Mouse (Mus musculus): ENCODE measurements around the gene Agap1. TPM values are rescaled to one million over a fixed set of nuclear protein-coding genes. Genes with fewer than 3 reads are reported as not detected.

The Agap1 gene
- polyA plus RNA-seq, 1 experiment from 2014 or later = 47.7 TPM

- Histone ChIP-seq H3K9ac (ENCODE audit: low read depth, low read length) (no peak overlapping the region), H3K4me1 (ENCODE audit: control insufficient read depth, insufficient read depth, low read length) (peaks cover 32% of the 10 kb centered on the region), H3K9me3 (replicated peaks; ENCODE audit: control insufficient read depth, low read length, poor library complexity, severe bottlenecking) (no peaks in the 10 kb centered on the region), H3K27ac (ENCODE audit: low read length) (no peak overlapping the region), H3K36me3 (ENCODE audit: control insufficient read depth, insufficient read depth, low read length) (no peaks in the 10 kb centered on the region), H3K4me2 (ENCODE audit: low read length) (no peak overlapping the region), H3K4me3 (ENCODE audit: low read depth, low read length) (no peak overlapping the region), H3K27me3 (ENCODE audit: control insufficient read depth, insufficient read depth, low read depth, low read length) (no peaks in the 10 kb centered on the region)
- 61% methylated on average over 9 of the region's 9 CpGs for WGBS
- ATAC-seq = no peak
Measured at GRCm38 (mm10) chr1:89700166-89700565, 245.6 kb downstream of the Agap1 start.

DNA sequence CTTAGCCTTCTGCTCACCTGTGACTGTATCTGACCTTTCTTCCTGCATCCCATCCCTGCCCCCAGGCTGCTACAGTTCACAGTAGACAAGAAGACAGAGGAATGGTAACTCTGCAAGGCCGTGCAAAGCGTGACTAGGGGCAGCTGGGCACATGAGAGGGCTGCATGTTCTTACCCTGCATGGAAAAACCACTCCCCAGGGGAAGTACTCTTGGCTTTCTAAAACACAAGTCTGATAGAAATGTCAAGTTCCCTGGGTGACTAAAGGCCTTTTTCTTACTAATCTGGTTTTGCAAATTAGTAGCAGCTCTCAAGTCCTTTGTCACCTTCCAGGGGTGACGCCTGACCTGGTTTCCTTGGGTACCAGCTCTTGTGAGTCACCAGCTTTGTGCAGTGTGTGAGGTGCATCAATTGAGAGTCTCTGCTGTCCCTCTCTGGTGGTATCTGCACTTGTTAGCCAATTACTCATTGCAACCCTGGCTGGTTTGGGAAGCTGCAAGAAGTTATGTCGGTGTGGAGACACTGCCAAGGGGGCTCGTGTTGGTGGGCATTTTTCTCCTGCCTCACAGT, 246.6 kb downstream of the Agap1 start:
- Histone ChIP-seq H3K27me3 (ENCODE audit: control insufficient read depth, insufficient read depth, low read depth, low read length) (no peaks in the 10 kb centered on the region), H3K4me2 (ENCODE audit: low read length) (no peak overlapping the region), H3K4me3 (ENCODE audit: low read depth, low read length) (no peak overlapping the region), H3K36me3 (ENCODE audit: control insufficient read depth, insufficient read depth, low read length) (no peaks in the 10 kb centered on the region), H3K9me3 (replicated peaks; ENCODE audit: control insufficient read depth, low read length, poor library complexity, severe bottlenecking) (no peaks in the 10 kb centered on the region), H3K9ac (ENCODE audit: low read depth, low read length) (no peak overlapping the region), H3K4me1 (ENCODE audit: control insufficient read depth, insufficient read depth, low read length) (peaks cover 32% of the 10 kb centered on the region), H3K27ac (ENCODE audit: low read length) (no peak overlapping the region)
- WGBS = 75% methylated on average over 5 of the region's 5 CpGs
- no peak for ATAC-seq

DNA sequence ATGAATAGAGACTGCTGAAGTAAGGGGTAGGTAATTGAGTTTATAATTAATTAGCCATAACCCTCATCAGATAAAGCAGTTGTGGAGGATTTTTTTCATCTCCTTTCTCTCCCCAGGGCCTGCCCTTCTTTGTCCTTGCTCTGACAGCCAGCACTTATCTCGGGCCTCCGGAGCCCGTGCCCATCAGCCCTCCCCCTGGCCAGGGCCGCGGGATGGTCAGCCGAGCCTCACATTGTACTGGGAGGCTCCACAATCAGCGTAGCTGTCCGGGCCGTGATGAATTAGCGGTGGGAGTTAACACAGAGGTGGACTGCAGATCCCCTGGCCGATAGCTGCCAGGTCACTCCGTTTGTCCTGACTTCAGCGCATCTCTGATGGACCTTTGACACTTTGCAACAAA, 248.7 kb downstream of the Agap1 start:
- H3K4me2 ChIP-seq (ENCODE audit: low read length) = no peak overlapping the region
- no peak for ATAC-seq
- H3K36me3 ChIP-seq (ENCODE audit: control insufficient read depth, insufficient read depth, low read length) = no peaks in the 10 kb centered on the region
- H3K9ac ChIP-seq (ENCODE audit: low read depth, low read length) = no peak overlapping the region
- H3K4me1 ChIP-seq (ENCODE audit: control insufficient read depth, insufficient read depth, low read length) = peaks cover 37% of the 10 kb centered on the region
- H3K9me3 ChIP-seq (replicated peaks; ENCODE audit: control insufficient read depth, low read length, poor library complexity, severe bottlenecking) = no peaks in the 10 kb centered on the region
- no peak overlapping the region for H3K27ac ChIP-seq (ENCODE audit: low read length)
- WGBS = 14% methylated on average over 13 of the region's 13 CpGs
- no peaks in the 10 kb centered on the region for H3K27me3 ChIP-seq (ENCODE audit: control insufficient read depth, insufficient read depth, low read depth, low read length)
- H3K4me3 ChIP-seq (ENCODE audit: low read depth, low read length) = no peak overlapping the region

GRCm38 (mm10) chr1:89705670-89706069, 251.1 kb downstream of the Agap1 start:
- no peak for ATAC-seq

GRCm38 (mm10) chr1:89706862-89707261, 252.3 kb downstream of the Agap1 start:
- no peak overlapping the region for H3K9ac ChIP-seq (ENCODE audit: low read depth, low read length)
- H3K27me3 ChIP-seq (ENCODE audit: control insufficient read depth, insufficient read depth, low read depth, low read length) = no peaks in the 10 kb centered on the region
- ATAC-seq = no peak
- peaks cover 29% of the 10 kb centered on the region for H3K4me1 ChIP-seq (ENCODE audit: control insufficient read depth, insufficient read depth, low read length)
- 79% methylated on average over 2 of the region's 2 CpGs for WGBS
- H3K36me3 ChIP-seq (ENCODE audit: control insufficient read depth, insufficient read depth, low read length) = peaks cover 4% of the 10 kb centered on the region; the same call in 1 of the 2 replicates
- H3K4me2 ChIP-seq (ENCODE audit: low read length) = no peak overlapping the region
- H3K27ac ChIP-seq (ENCODE audit: low read length) = no peak overlapping the region
- no peak overlapping the region for H3K4me3 ChIP-seq (ENCODE audit: low read depth, low read length)
- no peaks in the 10 kb centered on the region for H3K9me3 ChIP-seq (replicated peaks; ENCODE audit: control insufficient read depth, low read length, poor library complexity, severe bottlenecking)

More at GRCm38 (mm10) chr1:89705670-89706069, 251.1 kb downstream of the Agap1 start:
- H3K27ac ChIP-seq (ENCODE audit: low read length) = no peak overlapping the region
- H3K4me1 ChIP-seq (ENCODE audit: control insufficient read depth, insufficient read depth, low read length) = peaks cover 37% of the 10 kb centered on the region
- 93% methylated on average over 6 of the region's 6 CpGs for WGBS
- no peak overlapping the region for H3K4me3 ChIP-seq (ENCODE audit: low read depth, low read length)
- no peak overlapping the region for H3K9ac ChIP-seq (ENCODE audit: low read depth, low read length)
- H3K4me2 ChIP-seq (ENCODE audit: low read length) = no peak overlapping the region
- no peaks in the 10 kb centered on the region for H3K27me3 ChIP-seq (ENCODE audit: control insufficient read depth, insufficient read depth, low read depth, low read length)
- peaks cover 4% of the 10 kb centered on the region; the same call in 1 of the 2 replicates for H3K36me3 ChIP-seq (ENCODE audit: control insufficient read depth, insufficient read depth, low read length)
- H3K9me3 ChIP-seq (replicated peaks; ENCODE audit: control insufficient read depth, low read length, poor library complexity, severe bottlenecking) = no peaks in the 10 kb centered on the region

- Histone ChIP-seq H3K27me3 (ENCODE audit: control insufficient read depth, insufficient read depth, low read depth, low read length) (no peaks in the 10 kb centered on the region), H3K36me3 (ENCODE audit: control insufficient read depth, insufficient read depth, low read length) (peaks cover 4% of the 10 kb centered on the region; the same call in 1 of the 2 replicates), H3K4me1 (ENCODE audit: control insufficient read depth, insufficient read depth, low read length) (peaks cover 19% of the 10 kb centered on the region), H3K9me3 (replicated peaks; ENCODE audit: control insufficient read depth, low read length, poor library complexity, severe bottlenecking) (no peaks in the 10 kb centered on the region), H3K27ac (ENCODE audit: low read length) (no peak overlapping the region), H3K9ac (ENCODE audit: low read depth, low read length) (no peak overlapping the region), H3K4me3 (ENCODE audit: low read depth, low read length) (no peak overlapping the region), H3K4me2 (ENCODE audit: low read length) (no peak overlapping the region)
- no peak for ATAC-seq
- WGBS = 50% methylated on average over 15 of the region's 15 CpGs
Measured at GRCm38 (mm10) chr1:89707756-89708480, 253.3 kb downstream of the Agap1 start.

DNA sequence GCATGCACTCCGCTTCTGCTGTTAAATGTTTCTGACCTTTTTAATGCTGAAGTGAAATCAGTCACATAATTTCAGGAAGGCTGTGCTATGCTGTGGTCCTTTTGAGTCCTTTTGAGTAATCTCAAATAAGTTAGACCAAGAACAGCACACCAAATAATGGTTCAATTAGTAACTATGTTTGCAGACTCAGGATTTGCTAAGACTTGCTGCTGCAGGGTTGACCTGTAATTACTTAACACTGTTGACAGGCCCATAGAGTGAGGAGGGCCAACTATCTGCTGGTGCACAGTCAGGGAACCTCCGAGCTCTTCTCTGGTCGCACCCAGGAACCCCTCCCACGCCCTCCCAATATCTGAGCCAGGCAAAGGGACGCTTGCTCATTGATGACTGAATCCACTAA, 255.2 kb downstream of the Agap1 start:
- Histone ChIP-seq H3K9ac (ENCODE audit: low read depth, low read length) (no peak overlapping the region), H3K36me3 (ENCODE audit: control insufficient read depth, insufficient read depth, low read length) (peaks cover 4% of the 10 kb centered on the region; the same call in 1 of the 2 replicates), H3K27me3 (ENCODE audit: control insufficient read depth, insufficient read depth, low read depth, low read length) (no peaks in the 10 kb centered on the region), H3K9me3 (replicated peaks; ENCODE audit: control insufficient read depth, low read length, poor library complexity, severe bottlenecking) (no peaks in the 10 kb centered on the region), H3K4me2 (ENCODE audit: low read length) (no peak overlapping the region), H3K4me3 (ENCODE audit: low read depth, low read length) (no peak overlapping the region), H3K27ac (ENCODE audit: low read length) (no peak overlapping the region), H3K4me1 (ENCODE audit: control insufficient read depth, insufficient read depth, low read length) (peaks cover 24% of the 10 kb centered on the region)
- WGBS = 84% methylated on average over 5 of the region's 5 CpGs
- ATAC-seq = no peak

DNA sequence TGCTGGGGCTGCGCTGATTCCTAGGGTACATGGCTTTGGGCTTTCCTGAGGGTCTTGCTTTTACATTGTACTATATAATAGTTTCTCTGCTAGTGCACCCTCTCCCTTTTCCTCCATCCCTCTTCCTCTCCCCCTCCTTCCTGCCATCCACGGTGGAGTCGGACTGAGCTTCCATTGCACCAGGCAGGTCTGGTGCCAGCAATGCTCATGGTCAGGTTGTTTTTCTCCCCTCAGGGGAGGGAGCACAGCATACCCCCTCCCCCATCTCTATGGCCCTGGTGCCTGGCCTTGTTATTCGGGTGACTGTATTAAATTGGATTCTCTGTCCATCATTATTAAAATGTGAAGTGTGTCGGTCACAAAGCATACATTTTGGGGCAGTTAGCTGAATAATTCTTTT, 259.1 kb downstream of the Agap1 start:
- 38% methylated on average over 5 of the region's 5 CpGs for WGBS
- peaks cover 27% of the 10 kb centered on the region for H3K4me1 ChIP-seq (ENCODE audit: control insufficient read depth, insufficient read depth, low read length)
- peak; percentile 44; the same call in 1 of the 2 replicates for ATAC-seq
- no peak overlapping the region for H3K9ac ChIP-seq (ENCODE audit: low read depth, low read length)
- no peak overlapping the region for H3K4me2 ChIP-seq (ENCODE audit: low read length)
- no peaks in the 10 kb centered on the region for H3K9me3 ChIP-seq (replicated peaks; ENCODE audit: control insufficient read depth, low read length, poor library complexity, severe bottlenecking)
- H3K27me3 ChIP-seq (ENCODE audit: control insufficient read depth, insufficient read depth, low read depth, low read length) = no peaks in the 10 kb centered on the region
- H3K36me3 ChIP-seq (ENCODE audit: control insufficient read depth, insufficient read depth, low read length) = peaks cover 4% of the 10 kb centered on the region; the same call in 1 of the 2 replicates
- no peak overlapping the region for H3K4me3 ChIP-seq (ENCODE audit: low read depth, low read length)
- H3K27ac ChIP-seq (ENCODE audit: low read length) = peak overlapping the region; percentile 64
